Mouse (Mus musculus): ENCODE measurements around the gene Tas2r119. TPM values are rescaled to one million over a fixed set of nuclear protein-coding genes. Genes with fewer than 3 reads are reported as not detected.

Gene Tas2r119
- polyA plus RNA-seq (2016; fragmentation: Nextera tagmentation; extraction: Ambion mirVana), result not detected in 2 replicates

DNA sequence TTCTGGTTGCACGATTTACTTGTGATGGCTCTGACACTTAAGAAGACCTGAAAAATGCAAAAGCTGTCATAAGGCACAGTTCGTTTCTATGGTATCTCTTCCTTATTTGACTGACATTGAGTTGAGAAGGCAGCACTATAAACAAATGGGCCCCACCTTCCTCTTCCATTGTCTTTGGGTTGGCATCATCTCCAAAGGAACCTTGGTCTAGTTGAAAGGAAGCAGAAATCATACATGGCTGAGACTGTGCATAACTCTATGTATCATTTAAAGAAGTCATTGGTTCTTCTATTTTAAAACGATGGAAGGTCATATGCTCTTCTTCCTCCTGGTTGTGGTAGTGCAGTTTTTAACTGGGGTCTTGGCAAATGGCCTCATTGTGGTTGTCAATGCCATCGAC is at the start of gene Tas2r119:
TSS of gene Tas2r119 (plus strand) at position 301 of the 400 bp plus-strand sequence.
- H3K4me2 ChIP-seq, result no peak within 1 kb of the TSS
- 75% methylated on average over 4 of the region's 4 CpGs for WGBS
- no peaks in the 10 kb centered on the region for H3K27me3 ChIP-seq (replicated peaks)
- H3K4me1 ChIP-seq (replicated peaks), result no peaks in the 10 kb centered on the region
- H3K9me3 ChIP-seq (replicated peaks), result no peaks in the 10 kb centered on the region
- ATAC-seq (ENCODE audit: insufficient number of reproducible peaks, low FRiP score), result no peak
- H3K27ac ChIP-seq (ENCODE audit: poor library complexity, severe bottlenecking), result no peak within 1 kb of the TSS
- no peaks in the 10 kb centered on the region for H3K36me3 ChIP-seq
- no peak within 1 kb of the TSS for H3K9ac ChIP-seq
- H3K4me3 ChIP-seq, result no peak within 1 kb of the TSS

DNA sequence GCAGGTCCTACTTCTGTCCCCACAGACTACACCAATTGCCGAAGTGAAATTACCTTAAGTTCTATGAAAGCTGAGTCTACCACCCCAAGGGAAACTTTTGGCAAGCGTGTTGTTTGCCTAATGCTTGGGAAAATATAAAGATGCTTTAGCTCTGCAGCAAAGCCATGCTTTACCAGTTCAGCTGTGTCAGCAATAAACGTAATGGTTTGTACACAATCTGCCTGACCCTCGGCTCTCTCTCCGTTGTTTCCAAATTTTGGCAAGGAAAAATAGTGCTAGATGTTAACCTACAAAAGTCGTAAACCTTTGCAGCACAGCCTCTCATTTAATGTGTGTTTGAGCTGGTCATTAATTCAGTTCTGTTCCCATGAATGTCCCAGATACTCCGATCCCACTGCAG is 44.8 kb upstream of the Tas2r119 start:
- H3K27me3 ChIP-seq (replicated peaks), result no peaks in the 10 kb centered on the region
- H3K9me3 ChIP-seq (replicated peaks), result no peaks in the 10 kb centered on the region
- no peaks in the 10 kb centered on the region for H3K36me3 ChIP-seq
- H3K4me2 ChIP-seq, result no peak overlapping the region
- no peak overlapping the region for H3K27ac ChIP-seq (ENCODE audit: poor library complexity, severe bottlenecking)
- no peak for ATAC-seq (ENCODE audit: insufficient number of reproducible peaks, low FRiP score)
- no peak overlapping the region for H3K4me3 ChIP-seq
- WGBS, result 81% methylated on average over 7 of the region's 7 CpGs
- H3K4me1 ChIP-seq (replicated peaks), result no peaks in the 10 kb centered on the region
- no peak overlapping the region for H3K9ac ChIP-seq

DNA sequence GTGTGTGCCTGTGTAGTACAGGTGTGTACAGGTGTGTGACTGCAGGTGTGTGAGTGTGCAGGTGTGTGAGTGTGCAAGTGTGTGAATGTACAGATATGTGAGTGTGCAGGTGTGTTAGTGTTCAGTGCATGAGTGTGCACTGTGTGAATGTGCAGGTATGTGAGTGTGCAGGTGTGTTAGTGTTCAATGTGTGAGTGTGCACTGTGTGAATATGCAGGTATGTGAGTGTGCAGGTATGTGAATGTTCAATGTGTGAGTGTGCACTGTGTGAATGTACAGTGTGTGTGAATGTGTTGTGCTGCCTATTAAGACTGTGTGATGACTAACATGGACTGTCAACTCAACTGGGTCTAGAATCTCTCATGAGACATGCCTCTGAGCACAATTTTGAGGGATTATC is 35.4 kb upstream of the Tas2r119 start:
- no peak overlapping the region for H3K27ac ChIP-seq (ENCODE audit: poor library complexity, severe bottlenecking)
- H3K9me3 ChIP-seq (replicated peaks), result no peaks in the 10 kb centered on the region
- no peak overlapping the region for H3K4me3 ChIP-seq
- H3K4me1 ChIP-seq (replicated peaks), result no peaks in the 10 kb centered on the region
- no peaks in the 10 kb centered on the region for H3K36me3 ChIP-seq
- ATAC-seq (ENCODE audit: insufficient number of reproducible peaks, low FRiP score), result no peak
- no peaks in the 10 kb centered on the region for H3K27me3 ChIP-seq (replicated peaks)
- H3K4me2 ChIP-seq, result no peak overlapping the region
- no peak overlapping the region for H3K9ac ChIP-seq

DNA sequence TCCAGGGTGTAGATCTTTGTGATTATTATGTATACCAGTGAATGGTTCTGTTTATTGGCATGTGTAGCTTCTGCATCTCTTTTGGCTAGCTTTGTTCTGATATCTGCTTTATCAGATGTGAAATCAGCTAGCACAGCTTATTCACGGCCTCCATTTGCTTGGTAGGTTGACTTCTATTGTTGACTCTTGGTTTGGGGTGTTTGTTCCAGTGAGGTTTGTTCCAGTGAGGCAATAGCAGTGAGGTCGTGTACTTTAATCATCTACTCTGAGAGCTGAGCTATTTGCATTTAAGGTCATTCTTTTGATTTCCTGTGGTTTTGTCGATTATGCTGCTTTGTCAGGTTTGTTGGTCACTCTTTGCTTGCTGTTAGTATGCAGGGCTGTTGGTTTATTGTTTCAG is 32.8 kb upstream of the Tas2r119 start:
- Histone ChIP-seq H3K36me3 (no peaks in the 10 kb centered on the region), H3K4me1 (replicated peaks) (0 out of 2 replicates have a peak, but pooled peaks cover 3% of the 10 kb centered on the region), H3K27ac (ENCODE audit: poor library complexity, severe bottlenecking) (no peak overlapping the region), H3K4me2 (no peak overlapping the region), H3K27me3 (replicated peaks) (no peaks in the 10 kb centered on the region), H3K9ac (no peak overlapping the region), H3K9me3 (replicated peaks) (no peaks in the 10 kb centered on the region), H3K4me3 (no peak overlapping the region)
- ATAC-seq (ENCODE audit: insufficient number of reproducible peaks, low FRiP score), result no peak
- WGBS, result 54% methylated on average over 3 of the region's 3 CpGs

DNA sequence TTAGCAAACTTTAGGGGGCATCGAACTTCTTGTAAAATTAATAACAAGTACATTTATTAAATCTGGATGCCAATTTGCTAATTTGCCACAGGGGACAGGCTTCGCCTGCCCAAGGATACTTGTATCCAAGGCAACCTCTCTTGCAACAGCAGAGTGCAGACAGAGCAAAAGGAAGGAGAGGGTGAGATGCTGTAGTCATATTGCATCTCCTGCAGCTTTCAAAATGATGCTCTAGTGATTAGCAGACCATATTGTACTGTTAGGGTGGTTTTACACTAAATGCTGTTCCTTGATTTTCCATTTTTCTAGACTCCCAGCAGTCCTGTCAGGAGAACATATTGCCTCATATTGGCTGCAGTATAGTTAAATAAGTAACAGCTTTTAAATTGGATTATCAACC is 23.7 kb upstream of the Tas2r119 start:
- Histone ChIP-seq H3K27me3 (replicated peaks) (no peaks in the 10 kb centered on the region), H3K36me3 (no peaks in the 10 kb centered on the region), H3K4me2 (no peak overlapping the region), H3K4me1 (replicated peaks) (0 out of 2 replicates have a peak, but pooled peaks cover 3% of the 10 kb centered on the region), H3K9me3 (replicated peaks) (no peaks in the 10 kb centered on the region), H3K4me3 (no peak overlapping the region), H3K9ac (no peak overlapping the region), H3K27ac (ENCODE audit: poor library complexity, severe bottlenecking) (no peak overlapping the region)
- ATAC-seq (ENCODE audit: insufficient number of reproducible peaks, low FRiP score), result no peak
- 81% methylated on average over 2 of the region's 2 CpGs for WGBS

DNA sequence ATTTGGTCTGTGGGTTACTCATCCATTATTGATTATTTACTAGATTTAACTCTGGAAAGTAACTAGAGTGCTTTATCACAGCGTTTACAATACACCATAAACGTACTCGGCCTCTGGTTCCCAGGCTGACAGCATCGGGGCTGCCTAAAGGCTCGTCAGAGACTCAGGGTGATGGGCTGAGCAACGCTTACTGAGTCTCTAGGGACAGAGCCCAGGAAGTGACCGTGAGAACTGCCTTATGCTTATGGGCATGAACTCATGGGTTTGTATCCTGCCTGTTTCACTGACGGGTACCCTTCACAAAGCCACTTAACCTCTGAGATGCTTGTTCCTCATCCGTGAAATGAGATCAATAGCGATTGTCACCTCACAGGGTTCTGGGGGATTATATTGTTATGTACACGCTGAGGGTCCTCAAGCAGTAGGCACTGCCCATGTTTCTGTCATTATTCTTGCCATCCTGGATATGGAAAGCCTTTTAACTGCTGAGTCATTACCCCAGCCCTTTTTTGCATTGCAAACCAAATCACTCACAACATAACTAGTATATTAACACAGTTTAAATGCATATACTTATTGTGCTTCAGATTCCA is 23.1 kb upstream of the Tas2r119 start:
- Histone ChIP-seq H3K27me3 (replicated peaks) (no peaks in the 10 kb centered on the region), H3K27ac (ENCODE audit: poor library complexity, severe bottlenecking) (no peak overlapping the region), H3K4me1 (replicated peaks) (0 out of 2 replicates have a peak, but pooled peaks cover under 1% of the 10 kb centered on the region), H3K4me3 (no peak overlapping the region), H3K9ac (no peak overlapping the region), H3K36me3 (no peaks in the 10 kb centered on the region), H3K9me3 (replicated peaks) (no peaks in the 10 kb centered on the region), H3K4me2 (no peak overlapping the region)
- ATAC-seq (ENCODE audit: insufficient number of reproducible peaks, low FRiP score), result no peak
- 67% methylated on average over 11 of the region's 11 CpGs for WGBS

DNA sequence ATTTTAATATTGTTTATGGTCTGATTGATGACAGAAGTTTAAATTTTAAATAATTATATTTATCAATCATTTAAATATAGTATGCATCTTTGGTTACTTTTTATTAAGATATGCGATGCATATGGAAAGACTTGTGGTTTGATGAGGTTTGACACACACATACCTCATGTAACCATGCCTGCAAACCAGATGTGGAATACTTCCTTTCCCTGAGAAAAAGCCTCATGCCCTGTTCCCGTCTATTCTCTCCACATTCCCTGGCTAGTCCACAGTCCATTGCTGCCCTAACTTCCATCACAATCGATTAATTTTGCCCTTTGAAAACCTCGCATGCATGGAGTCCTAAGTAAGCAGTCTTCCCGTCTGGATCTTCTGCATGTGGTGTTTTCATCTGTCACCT is 21.0 kb upstream of the Tas2r119 start:
- no peak overlapping the region for H3K4me3 ChIP-seq
- H3K27me3 ChIP-seq (replicated peaks), result no peaks in the 10 kb centered on the region
- no peak overlapping the region for H3K27ac ChIP-seq (ENCODE audit: poor library complexity, severe bottlenecking)
- WGBS, result 76% methylated on average over 5 of the region's 5 CpGs
- ATAC-seq (ENCODE audit: insufficient number of reproducible peaks, low FRiP score), result no peak
- H3K9ac ChIP-seq, result no peak overlapping the region
- no peaks in the 10 kb centered on the region for H3K36me3 ChIP-seq
- H3K4me2 ChIP-seq, result no peak overlapping the region
- H3K9me3 ChIP-seq (replicated peaks), result no peaks in the 10 kb centered on the region
- no peaks in the 10 kb centered on the region for H3K4me1 ChIP-seq (replicated peaks)

DNA sequence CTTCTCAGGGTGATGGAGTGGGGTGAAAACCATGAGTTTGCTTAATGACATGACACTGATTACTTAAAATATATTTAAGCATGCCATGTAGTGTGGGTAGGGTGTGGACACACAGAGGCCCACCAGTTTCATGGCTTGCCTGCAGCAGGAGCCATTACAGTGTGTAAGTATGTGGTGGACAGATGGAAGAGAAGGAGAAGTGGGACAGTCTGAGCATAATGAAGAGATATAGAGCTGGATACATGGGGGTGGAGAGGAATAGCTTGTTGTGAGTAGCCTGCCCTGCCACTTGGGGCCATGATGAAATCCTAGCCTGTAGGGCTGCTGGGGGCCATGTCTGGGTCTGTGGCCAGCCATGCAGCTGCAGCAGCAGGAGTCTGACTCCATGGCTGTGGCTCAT is 16.8 kb upstream of the Tas2r119 start:
- Histone ChIP-seq H3K9ac (no peak overlapping the region), H3K27me3 (replicated peaks) (no peaks in the 10 kb centered on the region), H3K4me2 (no peak overlapping the region), H3K27ac (ENCODE audit: poor library complexity, severe bottlenecking) (no peak overlapping the region), H3K4me3 (no peak overlapping the region), H3K36me3 (no peaks in the 10 kb centered on the region), H3K4me1 (replicated peaks) (peaks cover 5% of the 10 kb centered on the region), H3K9me3 (replicated peaks) (no peaks in the 10 kb centered on the region)
- no peak for ATAC-seq (ENCODE audit: insufficient number of reproducible peaks, low FRiP score)

DNA sequence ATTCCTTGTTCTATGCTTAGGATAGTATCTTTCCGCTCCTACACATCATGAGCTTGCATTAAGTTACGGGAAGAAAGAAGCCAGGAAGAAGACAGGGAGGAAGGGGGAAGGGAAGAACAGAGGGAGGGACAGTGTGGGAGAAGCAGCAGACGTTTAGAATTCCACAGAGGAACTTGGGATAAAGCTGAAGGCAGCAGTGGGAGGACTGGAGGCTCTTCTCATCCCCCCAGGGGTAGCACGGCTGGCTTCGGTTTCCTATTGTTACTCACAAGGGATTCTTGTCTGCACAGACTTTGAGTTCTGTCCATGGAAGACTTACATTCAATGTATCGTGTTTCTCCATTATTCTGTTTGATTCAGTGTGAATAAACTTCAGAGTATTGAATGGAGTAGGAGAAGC is 5.3 kb upstream of the Tas2r119 start:
- Histone ChIP-seq H3K4me3 (no peak overlapping the region), H3K36me3 (no peaks in the 10 kb centered on the region), H3K4me2 (no peak overlapping the region), H3K9ac (no peak overlapping the region), H3K4me1 (replicated peaks) (no peaks in the 10 kb centered on the region), H3K27ac (ENCODE audit: poor library complexity, severe bottlenecking) (no peak overlapping the region), H3K9me3 (replicated peaks) (no peaks in the 10 kb centered on the region), H3K27me3 (replicated peaks) (no peaks in the 10 kb centered on the region)
- WGBS, result 55% methylated on average over 6 of the region's 6 CpGs
- ATAC-seq (ENCODE audit: insufficient number of reproducible peaks, low FRiP score), result no peak

DNA sequence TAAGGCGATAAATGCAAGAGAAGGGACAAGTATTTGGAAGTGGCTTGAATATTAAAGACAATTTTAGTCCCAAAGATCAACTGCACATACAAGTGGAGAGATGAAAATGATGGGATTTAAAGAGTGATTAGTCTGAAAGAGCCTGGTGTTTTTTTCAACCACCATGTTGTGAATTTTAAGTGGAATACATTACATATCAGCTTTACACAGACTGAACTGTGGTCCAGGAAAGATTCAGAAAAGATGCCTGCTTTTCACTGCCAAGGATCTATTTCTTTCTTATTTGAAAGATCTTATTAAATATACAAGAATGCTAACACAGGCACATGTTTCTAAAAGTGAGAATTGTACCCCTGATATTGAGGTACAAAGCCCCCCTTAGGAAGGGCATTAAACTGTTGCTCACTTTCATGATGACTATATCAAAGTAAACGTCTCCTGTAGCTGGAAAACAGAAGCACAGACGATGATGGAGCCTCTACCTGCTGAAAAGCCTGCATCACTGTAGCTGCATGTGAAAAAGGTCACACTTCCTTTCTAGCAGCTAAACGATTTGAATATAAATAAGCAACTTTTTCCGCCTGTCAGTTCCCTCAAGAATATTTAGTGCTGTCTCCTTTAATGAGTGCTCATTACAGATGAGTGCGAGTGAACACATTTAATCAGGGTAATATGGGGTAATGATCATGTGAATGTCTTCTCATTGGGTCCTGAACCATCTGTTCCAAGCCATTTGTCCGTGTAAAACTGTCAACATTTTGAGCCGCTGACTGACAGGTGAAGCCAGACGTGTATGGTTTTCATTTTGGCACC is 4.7 kb upstream of the Tas2r119 start:
- ATAC-seq (ENCODE audit: insufficient number of reproducible peaks, low FRiP score), result no peak
- no peaks in the 10 kb centered on the region for H3K9me3 ChIP-seq (replicated peaks)
- H3K4me1 ChIP-seq (replicated peaks), result no peaks in the 10 kb centered on the region
- no peak overlapping the region for H3K4me2 ChIP-seq
- H3K27ac ChIP-seq (ENCODE audit: poor library complexity, severe bottlenecking), result no peak overlapping the region
- H3K9ac ChIP-seq, result no peak overlapping the region
- no peaks in the 10 kb centered on the region for H3K27me3 ChIP-seq (replicated peaks)
- WGBS, result 71% methylated on average over 9 of the region's 9 CpGs
- H3K36me3 ChIP-seq, result no peaks in the 10 kb centered on the region
- no peak overlapping the region for H3K4me3 ChIP-seq

DNA sequence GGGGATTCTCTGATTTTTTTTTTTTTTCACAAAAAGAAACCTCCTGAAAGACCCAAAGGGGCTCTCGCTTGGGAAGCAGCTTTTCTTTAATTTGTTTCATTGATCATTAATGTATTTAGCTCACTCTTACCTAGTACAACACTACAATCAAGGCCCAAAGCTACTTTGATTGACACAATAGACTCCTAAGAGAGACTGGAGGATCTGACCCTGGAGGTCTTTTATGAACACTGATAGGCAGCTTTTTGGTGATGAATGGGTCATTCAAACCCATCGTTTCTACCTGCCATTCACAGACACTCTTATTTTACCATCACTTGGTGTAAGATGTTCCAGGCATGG is 4.1 kb upstream of the Tas2r119 start:
- no peaks in the 10 kb centered on the region for H3K27me3 ChIP-seq (replicated peaks)
- 72% methylated on average over 2 of the region's 2 CpGs for WGBS
- H3K9ac ChIP-seq, result no peak overlapping the region
- H3K36me3 ChIP-seq, result no peaks in the 10 kb centered on the region
- H3K9me3 ChIP-seq (replicated peaks), result no peaks in the 10 kb centered on the region
- no peak overlapping the region for H3K27ac ChIP-seq (ENCODE audit: poor library complexity, severe bottlenecking)
- H3K4me2 ChIP-seq, result no peak overlapping the region
- H3K4me1 ChIP-seq (replicated peaks), result no peaks in the 10 kb centered on the region
- ATAC-seq (ENCODE audit: insufficient number of reproducible peaks, low FRiP score), result no peak
- no peak overlapping the region for H3K4me3 ChIP-seq
